Mouse (Mus musculus): ENCODE data around the gene Atg4b. TPM values are rescaled to one million over a fixed set of nuclear protein-coding genes. Genes with fewer than 3 reads are reported as not detected.

Atg4b gene
- polyA plus RNA-seq, 1 experiment from 2014 or later = 104 TPM

- no peak overlapping the region for H3K9ac ChIP-seq (replicated peaks)
Measured at GRCm38 (mm10) chr1:93735859-93736258, 15.4 kb upstream of the Atg4b start.

GRCm38 (mm10) chr1:93737711-93738110 lies 13.6 kb upstream of the Atg4b start:
- WGBS = 93% methylated on average over 5 of the region's 5 CpGs

More at GRCm38 (mm10) chr1:93735859-93736258, 15.4 kb upstream of the Atg4b start:
- WGBS = 92% methylated on average over 3 of the region's 3 CpGs
- no peaks in the 10 kb centered on the region for H3K27me3 ChIP-seq
- no peaks in the 10 kb centered on the region for H3K36me3 ChIP-seq
- H3K9me3 ChIP-seq = no peaks in the 10 kb centered on the region
- no peak overlapping the region for H3K27ac ChIP-seq (replicated peaks)
- no peak for ATAC-seq (ENCODE audit: low FRiP score, low read depth)
- H3K4me3 ChIP-seq = no peak overlapping the region
- peaks cover 12% of the 10 kb centered on the region for H3K4me1 ChIP-seq
- no peak overlapping the region for H3K4me2 ChIP-seq (replicated peaks)

GRCm38 (mm10) chr1:93740671-93741070 lies 10.6 kb upstream of the Atg4b start:
- H3K9me3 ChIP-seq = no peaks in the 10 kb centered on the region
- no peak for ATAC-seq (ENCODE audit: low FRiP score, low read depth)
- H3K4me3 ChIP-seq = no peak overlapping the region
- H3K27ac ChIP-seq (replicated peaks) = no peak overlapping the region
- no peak overlapping the region for H3K4me2 ChIP-seq (replicated peaks)
- 0 out of 2 replicates have a peak, but pooled peaks cover 4% of the 10 kb centered on the region for H3K36me3 ChIP-seq
- H3K4me1 ChIP-seq = no peaks in the 10 kb centered on the region
- no peaks in the 10 kb centered on the region for H3K27me3 ChIP-seq
- 94% methylated on average over 2 of the region's 2 CpGs for WGBS
- H3K9ac ChIP-seq (replicated peaks) = no peak overlapping the region

More at GRCm38 (mm10) chr1:93737711-93738110, 13.6 kb upstream of the Atg4b start:
- Histone ChIP-seq H3K4me1 (no peaks in the 10 kb centered on the region), H3K27ac (replicated peaks) (no peak overlapping the region), H3K27me3 (no peaks in the 10 kb centered on the region), H3K4me3 (no peak overlapping the region), H3K36me3 (no peaks in the 10 kb centered on the region), H3K9me3 (no peaks in the 10 kb centered on the region), H3K9ac (replicated peaks) (no peak overlapping the region), H3K4me2 (replicated peaks) (no peak overlapping the region)
- no peak for ATAC-seq (ENCODE audit: low FRiP score, low read depth)

GRCm38 (mm10) chr1:93741987-93742386 lies 9.3 kb upstream of the Atg4b start:
- H3K9ac ChIP-seq (replicated peaks) = no peak overlapping the region
- WGBS = 83% methylated on average over 4 of the region's 4 CpGs
- no peaks in the 10 kb centered on the region for H3K27me3 ChIP-seq
- ATAC-seq (ENCODE audit: low FRiP score, low read depth) = no peak
- 0 out of 2 replicates have a peak, but pooled peaks cover 4% of the 10 kb centered on the region for H3K36me3 ChIP-seq
- H3K4me1 ChIP-seq = no peaks in the 10 kb centered on the region
- no peaks in the 10 kb centered on the region for H3K9me3 ChIP-seq
- no peak overlapping the region for H3K27ac ChIP-seq (replicated peaks)
- H3K4me2 ChIP-seq (replicated peaks) = no peak overlapping the region
- H3K4me3 ChIP-seq = no peak overlapping the region

- no peak for ATAC-seq (ENCODE audit: low FRiP score, low read depth)
- Histone ChIP-seq H3K27me3 (no peaks in the 10 kb centered on the region), H3K36me3 (0 out of 2 replicates have a peak, but pooled peaks cover 4% of the 10 kb centered on the region), H3K9ac (replicated peaks) (no peak overlapping the region), H3K4me2 (replicated peaks) (no peak overlapping the region), H3K9me3 (no peaks in the 10 kb centered on the region), H3K27ac (replicated peaks) (no peak overlapping the region), H3K4me3 (no peak overlapping the region), H3K4me1 (no peaks in the 10 kb centered on the region)
Measured at GRCm38 (mm10) chr1:93742910-93743309, 8.4 kb upstream of the Atg4b start.

GRCm38 (mm10) chr1:93746179-93746578 lies 5.1 kb upstream of the Atg4b start:
- no peak overlapping the region for H3K9ac ChIP-seq (replicated peaks)
- no peak for ATAC-seq (ENCODE audit: low FRiP score, low read depth)
- H3K27ac ChIP-seq (replicated peaks) = no peak overlapping the region
- peaks cover 23% of the 10 kb centered on the region for H3K36me3 ChIP-seq
- H3K9me3 ChIP-seq = no peaks in the 10 kb centered on the region
- no peaks in the 10 kb centered on the region for H3K4me1 ChIP-seq
- no peak overlapping the region for H3K4me2 ChIP-seq (replicated peaks)
- H3K4me3 ChIP-seq = no peak overlapping the region
- 88% methylated on average over 5 of the region's 5 CpGs for WGBS
- H3K27me3 ChIP-seq = no peaks in the 10 kb centered on the region

DNA sequence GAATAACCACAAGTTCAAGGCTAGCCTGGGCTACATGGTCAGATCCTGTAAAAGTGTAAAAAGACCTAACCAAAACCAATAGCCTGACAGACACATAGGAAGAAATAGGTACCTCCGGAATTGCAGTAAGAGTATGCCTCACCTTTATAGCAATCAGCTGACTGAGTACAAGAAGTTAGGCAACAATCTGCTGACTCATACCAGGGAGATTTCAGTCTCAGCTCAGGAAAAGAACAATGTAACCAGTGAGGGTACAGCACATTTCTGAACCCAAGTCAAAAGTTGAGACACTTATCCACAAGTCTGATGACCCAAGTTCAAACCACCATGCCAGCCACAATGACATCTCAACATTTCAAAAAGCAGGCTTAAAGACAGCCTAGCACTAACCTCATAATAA lies 2.8 kb upstream of the Atg4b start:
- no peak overlapping the region for H3K4me3 ChIP-seq
- 96% methylated on average over 1 of the region's 1 CpGs for WGBS
- ATAC-seq (ENCODE audit: low FRiP score, low read depth) = no peak
- no peak overlapping the region for H3K9ac ChIP-seq (replicated peaks)
- H3K4me1 ChIP-seq = peaks cover 5% of the 10 kb centered on the region
- peaks cover 23% of the 10 kb centered on the region for H3K36me3 ChIP-seq
- H3K27ac ChIP-seq (replicated peaks) = no peak overlapping the region
- H3K4me2 ChIP-seq (replicated peaks) = no peak overlapping the region
- H3K9me3 ChIP-seq = no peaks in the 10 kb centered on the region
- H3K27me3 ChIP-seq = no peaks in the 10 kb centered on the region

DNA sequence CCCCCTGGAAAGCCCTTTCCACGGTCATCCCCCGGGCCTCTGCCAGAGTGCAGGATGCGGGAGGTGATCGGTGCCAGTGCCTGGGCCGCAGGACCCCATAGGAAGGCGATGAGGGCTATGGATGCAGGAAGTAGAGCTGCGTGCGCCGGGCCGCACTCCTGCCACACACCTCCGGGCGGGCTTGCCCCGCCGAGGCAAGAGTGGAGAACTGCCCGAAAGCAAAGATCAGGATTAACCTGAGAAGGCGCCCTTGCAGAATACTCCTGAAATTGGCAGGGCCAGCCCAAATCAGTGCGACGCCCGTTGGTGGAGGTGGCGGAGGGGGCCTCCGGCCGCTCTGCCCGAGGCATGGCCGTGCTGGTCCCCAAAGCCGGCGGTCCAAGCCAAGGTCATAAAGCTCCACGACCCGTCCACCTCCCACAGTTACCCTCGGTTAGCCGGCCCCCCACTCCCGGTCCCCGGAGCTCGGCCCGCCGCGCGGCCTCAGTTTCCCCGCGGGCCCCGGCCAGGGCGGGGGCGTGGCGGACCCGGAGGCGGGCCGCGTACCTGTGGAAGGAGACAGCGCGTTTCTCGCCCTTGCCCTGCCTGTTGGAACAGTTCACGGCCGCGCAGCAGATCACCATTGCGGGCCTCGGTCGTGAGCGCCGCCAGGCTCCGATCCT lies 2.7 kb downstream of the Atg4b start:
- H3K27ac ChIP-seq (replicated peaks) = peak overlapping the region; percentile 90
- peaks cover 15% of the 10 kb centered on the region for H3K36me3 ChIP-seq
- under 1% methylated on average over 59 of the region's 59 CpGs for WGBS
- peak overlapping the region; percentile 76 for H3K4me3 ChIP-seq
- peak overlapping the region; percentile 87 for H3K4me2 ChIP-seq (replicated peaks)
- peaks cover 11% of the 10 kb centered on the region for H3K4me1 ChIP-seq
- H3K27me3 ChIP-seq = no peaks in the 10 kb centered on the region
- no peaks in the 10 kb centered on the region for H3K9me3 ChIP-seq
- ATAC-seq (ENCODE audit: low FRiP score, low read depth) = peak; percentile 45
- H3K9ac ChIP-seq (replicated peaks) = peak overlapping the region; percentile 88

DNA sequence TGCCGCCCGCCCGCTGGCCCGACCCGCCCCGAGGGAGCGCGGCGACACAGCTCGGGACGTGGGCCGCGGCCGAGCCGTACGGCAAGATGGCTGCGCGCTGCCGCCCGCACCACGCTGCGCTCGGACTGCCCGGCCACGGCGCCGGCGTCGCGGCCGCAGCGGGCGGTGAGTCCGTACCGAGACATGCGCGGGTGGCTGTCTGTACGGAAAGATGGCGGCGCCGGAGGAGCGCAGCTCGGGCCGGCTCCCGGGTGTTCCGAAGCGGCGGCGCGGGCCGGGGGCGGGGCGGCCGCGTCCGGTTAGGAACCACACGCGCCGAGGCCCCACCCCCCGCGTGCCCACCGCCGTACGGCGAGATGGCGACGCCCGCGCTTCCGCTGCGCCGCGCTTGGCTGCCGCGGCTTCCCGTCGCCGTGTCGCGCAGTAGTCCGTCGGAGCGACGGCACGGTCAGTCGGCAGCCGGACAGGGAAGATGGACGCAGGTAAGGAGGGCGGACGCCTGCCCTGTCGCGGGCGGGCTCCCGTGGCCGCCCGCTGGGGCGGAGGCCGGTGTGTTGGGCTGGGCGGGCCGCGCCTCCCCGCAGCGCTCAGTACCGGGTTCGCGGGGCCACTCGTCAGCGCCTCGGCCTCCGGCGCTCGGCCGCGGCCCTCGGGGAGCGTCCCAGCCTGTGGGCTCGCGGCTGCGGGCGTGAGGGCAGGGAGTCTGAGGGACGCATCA lies 3.4 kb downstream of the Atg4b start, which contains the start of gene Thap4:
TSS of gene Thap4 (minus strand) at position 292 of the 718 bp plus-strand sequence.
- peak within 1 kb of the TSS; percentile 90 for H3K27ac ChIP-seq (replicated peaks)
- peaks cover 10% of the 10 kb centered on the region for H3K36me3 ChIP-seq
- H3K4me1 ChIP-seq = peaks cover 11% of the 10 kb centered on the region
- H3K9me3 ChIP-seq = no peaks in the 10 kb centered on the region
- H3K9ac ChIP-seq (replicated peaks) = peak within 1 kb of the TSS; percentile 88
- peak; percentile 93 for ATAC-seq (ENCODE audit: low FRiP score, low read depth)
- peak within 1 kb of the TSS; percentile 87 for H3K4me2 ChIP-seq (replicated peaks)
- no peaks in the 10 kb centered on the region for H3K27me3 ChIP-seq
- 1% methylated on average over 107 of the region's 121 CpGs for WGBS
- peak within 1 kb of the TSS; percentile 76 for H3K4me3 ChIP-seq

DNA sequence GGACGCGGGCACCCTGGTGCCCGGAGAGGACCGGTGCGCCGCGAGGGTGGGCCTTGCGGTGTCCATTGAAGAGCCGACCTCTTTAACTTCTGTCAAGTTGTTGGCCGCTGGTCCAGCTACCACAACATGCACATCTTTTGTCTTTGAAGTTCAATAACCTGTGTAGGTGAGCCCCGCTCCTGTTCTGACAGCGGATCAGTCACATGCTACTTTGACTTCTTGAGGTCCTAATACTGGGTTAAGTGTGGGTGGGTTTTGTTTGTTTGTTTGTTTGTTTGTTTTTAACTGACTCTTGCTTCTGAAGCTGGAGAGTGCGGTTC lies 4.0 kb downstream of the Atg4b start:
- H3K27me3 ChIP-seq = no peaks in the 10 kb centered on the region
- under 1% methylated on average over 13 of the region's 13 CpGs for WGBS

GRCm38 (mm10) chr1:93755618-93756017 lies 4.3 kb downstream of the Atg4b start:
- Histone ChIP-seq H3K36me3 (peaks cover under 1% of the 10 kb centered on the region; the same call in 1 of the 2 replicates), H3K27me3 (no peaks in the 10 kb centered on the region), H3K4me1 (peaks cover 11% of the 10 kb centered on the region), H3K4me2 (replicated peaks) (peak overlapping the region; percentile 87), H3K9me3 (no peaks in the 10 kb centered on the region), H3K27ac (replicated peaks) (no peak overlapping the region), H3K9ac (replicated peaks) (peak overlapping the region; percentile 88), H3K4me3 (peak overlapping the region; percentile 76)
- no peak for ATAC-seq (ENCODE audit: low FRiP score, low read depth)
- WGBS = 43% methylated on average over 7 of the region's 7 CpGs

More for the DNA sequence above, 4.0 kb downstream of the Atg4b start:
- Histone ChIP-seq H3K4me2 (replicated peaks) (peak overlapping the region; percentile 87), H3K9me3 (no peaks in the 10 kb centered on the region), H3K4me3 (peak overlapping the region; percentile 76), H3K36me3 (peaks cover 5% of the 10 kb centered on the region), H3K27ac (replicated peaks) (peak overlapping the region; percentile 90), H3K9ac (replicated peaks) (peak overlapping the region; percentile 88), H3K4me1 (peaks cover 11% of the 10 kb centered on the region)
- no peak; the same call in 1 of the 2 replicates for ATAC-seq (ENCODE audit: low FRiP score, low read depth)

GRCm38 (mm10) chr1:93756154-93756553 lies 4.9 kb downstream of the Atg4b start:
- H3K36me3 ChIP-seq = no peaks in the 10 kb centered on the region
- H3K9ac ChIP-seq (replicated peaks) = no peak overlapping the region
- no peak overlapping the region for H3K4me3 ChIP-seq
- ATAC-seq (ENCODE audit: low FRiP score, low read depth) = no peak
- H3K4me1 ChIP-seq = peaks cover 11% of the 10 kb centered on the region
- H3K4me2 ChIP-seq (replicated peaks) = peak overlapping the region; percentile 87
- no peak overlapping the region for H3K27ac ChIP-seq (replicated peaks)
- no peaks in the 10 kb centered on the region for H3K27me3 ChIP-seq
- no peaks in the 10 kb centered on the region for H3K9me3 ChIP-seq

Measured in midbrain, embryonic 12.5 days (tissue).